Mouse (Mus musculus) lung, postnatal 0 days (tissue): ENCODE results near the gene Cstf3.

Source experiments
- CTCF ChIP-seq: IDR thresholded peaks from 2 replicates; pipeline ENCODE4 v1.5.1; 2016; ENCODE audit warnings: antibody characterized with exemption, mild to moderate bottlenecking
- EP300 ChIP-seq: IDR thresholded peaks from 2 replicates; pipeline ENCODE4 v1.6.1; 2016; ENCODE audit warnings: antibody characterized with exemption, mild to moderate bottlenecking, control low read depth

GRCm38 (mm10) chr2:104572066-104572465 is 18.3 kb upstream of the Cstf3 start:
- TF ChIP-seq CTCF = no peak
- no peak for TF ChIP-seq EP300
